Mouse (Mus musculus): ENCODE measurements around the gene Tead4.

The Tead4 gene

GRCm38 (mm10) chr6:128179651-128180050 lies 121.0 kb downstream of the Tead4 start:
- no peak for DNase-seq (ENCODE audit: low read depth in 1 of 2, low spot score in 2 of 2)

GRCm38 (mm10) chr6:128179247-128179646 lies 121.4 kb downstream of the Tead4 start:
- no peak for DNase-seq (ENCODE audit: low read depth in 1 of 2, low spot score in 2 of 2)

- DNase-seq (ENCODE audit: low read depth in 1 of 2, low spot score in 2 of 2), result no peak
Observed at GRCm38 (mm10) chr6:128178681-128179080, 121.9 kb downstream of the Tead4 start.

All from monocyte, adult 2 months (primary cell).